Mouse (Mus musculus) right cerebral cortex, postnatal 25 days (tissue): ENCODE data around the gene Dok3.

ENCODE experiments used
- DNase-seq: peaks from one replicate; pipeline ENCODE4 v3.0.0; 2022

Gene Dok3

DNA sequence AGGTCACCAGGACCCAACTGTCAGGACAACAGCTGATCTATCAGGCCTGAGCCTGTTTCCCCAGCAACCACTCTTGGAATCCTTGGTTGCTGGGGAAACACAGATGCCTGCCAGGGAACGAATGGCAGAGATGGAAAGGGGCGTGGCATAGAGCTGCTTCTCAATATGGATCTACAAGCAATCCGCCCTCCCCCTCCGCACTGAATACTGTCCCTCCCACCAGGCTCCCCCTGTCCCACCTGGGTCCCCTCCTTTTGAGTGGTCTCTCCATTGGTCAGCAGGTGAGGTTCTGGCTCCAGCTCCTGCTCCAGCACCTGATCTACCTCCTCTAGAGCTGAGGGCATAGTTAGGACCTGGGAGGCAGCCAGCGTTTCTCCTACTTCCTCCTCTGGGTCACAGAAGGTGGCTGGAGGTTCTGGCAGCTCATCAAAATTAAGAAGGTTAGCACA is 54.5 kb downstream of the Dok3 start:
- peak; percentile 75 for DNase-seq

DNA sequence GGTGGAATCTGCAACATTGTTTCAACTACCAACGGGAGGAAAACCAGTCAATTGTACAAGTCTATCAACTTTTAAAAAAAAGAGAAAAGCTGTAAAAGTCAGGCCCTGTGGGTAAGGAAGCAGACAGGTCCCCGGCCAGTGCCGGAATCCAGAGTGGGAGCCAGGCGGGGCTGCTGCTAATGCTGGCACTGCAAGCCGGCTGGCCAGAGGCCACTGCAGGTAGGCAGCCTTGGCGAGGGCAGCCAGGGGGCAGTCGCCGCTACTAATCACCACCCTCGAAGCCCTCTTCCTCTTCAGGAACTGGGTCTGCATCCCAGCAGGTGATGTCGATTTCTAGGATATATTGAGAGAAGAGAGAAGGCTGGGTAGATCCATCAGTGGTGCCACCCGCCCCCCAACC is 55.1 kb downstream of the Dok3 start:
- no peak for DNase-seq
